Mouse (Mus musculus): ENCODE results near the gene Ibsp. TPM values are rescaled to one million over a fixed set of nuclear protein-coding genes. Genes with fewer than 3 reads are reported as not detected.

Gene Ibsp
- not detected in 2 replicates for polyA plus RNA-seq (2012; rRNA removed)

DNA sequence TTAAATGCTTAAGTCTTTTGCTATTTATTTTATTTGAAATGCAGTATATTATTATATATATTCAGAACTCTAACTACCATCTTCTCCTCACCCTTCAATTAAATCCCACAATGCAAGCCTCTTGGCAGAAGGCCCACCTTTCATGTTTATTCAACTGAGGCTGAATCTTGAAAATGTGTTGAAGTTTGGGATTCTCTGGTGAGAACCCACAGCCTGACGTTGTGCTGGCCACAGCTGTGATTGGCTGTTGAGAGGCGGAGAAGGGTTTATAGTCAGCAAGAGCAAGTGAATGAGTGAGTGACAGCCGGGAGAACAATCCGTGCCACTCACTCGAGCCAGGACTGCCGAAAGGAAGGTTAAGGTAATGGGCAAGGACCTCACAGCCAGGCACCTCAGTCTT lies at the start of gene Ibsp:
Gene Ibsp, plus strand, starts transcription at position 178 of the 400 bp plus-strand sequence.

DNA sequence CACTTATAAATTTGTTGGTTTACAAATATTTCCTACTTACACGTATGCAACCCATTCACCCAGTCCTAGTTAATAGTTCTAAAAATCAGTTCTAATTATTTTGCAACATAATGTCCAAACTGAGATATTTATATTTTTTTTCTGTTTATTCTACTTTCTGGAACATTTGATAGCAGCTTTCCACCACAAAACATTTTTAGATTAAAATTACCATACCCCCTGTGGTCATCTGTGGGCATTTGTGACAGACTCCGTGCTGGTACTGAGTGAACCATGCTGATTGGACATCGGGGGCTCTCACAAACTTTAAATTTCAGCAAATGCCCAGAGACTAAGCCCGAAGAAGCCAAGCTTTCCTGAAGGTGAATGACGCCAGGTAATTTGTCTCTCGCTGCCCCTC lies 26.1 kb downstream of the Ibsp start, which contains the start of gene Mepe:
Gene Mepe, plus strand, starts transcription at position 301 of the 400 bp plus-strand sequence.

Other genes with a start within 250 kb of the Ibsp start
- gene Gm17660, start 221.6 kb upstream of the Ibsp start, polyA plus RNA-seq (2012; rRNA removed), result not detected in 2 replicates
- gene Sparcl1, start 185.4 kb upstream of the Ibsp start, polyA plus RNA-seq (2012; rRNA removed), result 7.3 and 7.4 TPM in 2 replicates
- not detected in 2 replicates for gene Dspp, start 128.5 kb upstream of the Ibsp start, polyA plus RNA-seq (2012; rRNA removed)
- gene Dmp1, start 96.6 kb upstream of the Ibsp start, polyA plus RNA-seq (2012; rRNA removed), result not detected in 2 replicates
- not detected in 2 replicates for gene Mepe, start 26.2 kb downstream of the Ibsp start, polyA plus RNA-seq (2012; rRNA removed)
- gene Spp1, start 135.9 kb downstream of the Ibsp start, polyA plus RNA-seq (2012; rRNA removed), result 63.5 and 94.3 TPM in 2 replicates
- 4.4 and 4.7 TPM in 2 replicates for gene Pkd2, start 160.3 kb downstream of the Ibsp start, polyA plus RNA-seq (2012; rRNA removed)
- 0.59 and 0.65 TPM in 2 replicates for gene BC005561, start 209.2 kb downstream of the Ibsp start, polyA plus RNA-seq (2012; rRNA removed)